Mouse (Mus musculus) liver, embryonic 13.5 days (tissue): ENCODE results near the gene Akap7. TPM values are rescaled to one million over a fixed set of nuclear protein-coding genes. Genes with fewer than 3 reads are reported as not detected.

Source experiments
- ATAC-seq: fragments of 200-750 bp; cut with Nextera tagmentation; 2 replicates; pipeline ENCODE4 v1.8.0; 2017; ENCODE audit warnings: low read depth, mild to moderate bottlenecking, moderate number of reproducible peaks, moderate library complexity
- DNase-seq: peaks from one replicate; pipeline ENCODE4 v3.0.0; 2022
- H3K27ac ChIP-seq: fragments of 300-500 bp; sonication (generic); 2 replicates; pipeline ENCODE4 v1.5.1; 2015; ENCODE audit warnings: moderate library complexity, mild to moderate bottlenecking, inconsistent platforms
- H3K27me3 ChIP-seq: fragments of 300-500 bp; sonication (generic); 2 replicates; pipeline ENCODE4 v1.6.1; 2015; ENCODE audit warnings: mild to moderate bottlenecking, inconsistent platforms
- H3K36me3 ChIP-seq: fragments of 300-500 bp; sonication (generic); 2 replicates; pipeline ENCODE4 v1.6.1; 2015; ENCODE audit warnings: mild to moderate bottlenecking, inconsistent platforms
- H3K4me1 ChIP-seq: fragments of 300-500 bp; sonication (generic); replicated peaks from 2 replicates; pipeline ENCODE4 v1.6.1; 2015; ENCODE audit warnings: inconsistent platforms
- H3K4me2 ChIP-seq: fragments of 300-500 bp; sonication (generic); 2 replicates; pipeline ENCODE4 v1.6.1; 2015; ENCODE audit warnings: inconsistent platforms, mild to moderate bottlenecking, moderate library complexity
- H3K4me3 ChIP-seq: fragments of 300-500 bp; sonication (generic); replicated peaks from 2 replicates; pipeline ENCODE4 v1.5.1; 2015; ENCODE audit warnings: mild to moderate bottlenecking, inconsistent platforms
- H3K9ac ChIP-seq: fragments of 300-500 bp; sonication (generic); 2 replicates; pipeline ENCODE4 v1.6.1; 2015; ENCODE audit warnings: mild to moderate bottlenecking, inconsistent platforms
- H3K9me3 ChIP-seq: fragments of 300-500 bp; sonication (generic); replicated peaks from 2 replicates; pipeline ENCODE4 v1.6.1; 2016; ENCODE audit warnings: inconsistent platforms
- WGBS: fragments of 180-500 bp; shearing (Covaris S2); methylation state at CpG from one replicate; pipeline ENCODE4 v1.1.7; 2015; ENCODE audit not compliant: insufficient replicate concordance; 5-methylcytosine and 5-hydroxymethylcytosine counted together
- polyA plus RNA-seq: library from polyadenylated mRNA; unstranded; fragments of >200 nt; fragmentation: Nextera tagmentation; extraction: Ambion mirVana; gene quantifications from 2 replicates; pipeline ENCODE4 v1.2.1, GENCODE M21; 2015

Akap7 gene
- polyA plus RNA-seq, 1 experiment from 2014 or later = 26.0 TPM

GRCm38 (mm10) chr10:25275492-25275891, 32.2 kb downstream of the Akap7 start:
- H3K27ac ChIP-seq = no peak overlapping the region
- H3K4me1 ChIP-seq = peaks cover 15% of the 10 kb centered on the region
- H3K4me3 ChIP-seq = no peak overlapping the region
- no peaks in the 10 kb centered on the region for H3K9me3 ChIP-seq
- WGBS = 81% methylated on average over 7 of the region's 7 CpGs
- H3K27me3 ChIP-seq = no peaks in the 10 kb centered on the region
- DNase-seq (no peak), ATAC-seq (no peak)
- H3K9ac ChIP-seq = no peak overlapping the region
- no peak overlapping the region for H3K4me2 ChIP-seq
- peaks cover 7% of the 10 kb centered on the region for H3K36me3 ChIP-seq

- Histone ChIP-seq H3K4me2 (no peak overlapping the region), H3K9me3 (no peaks in the 10 kb centered on the region), H3K4me1 (peaks cover 15% of the 10 kb centered on the region), H3K27ac (no peak overlapping the region), H3K9ac (no peak overlapping the region), H3K36me3 (peaks cover 14% of the 10 kb centered on the region), H3K4me3 (no peak overlapping the region), H3K27me3 (no peaks in the 10 kb centered on the region)
- DNase-seq (no peak), ATAC-seq (no peak)
- 88% methylated on average over 26 of the region's 26 CpGs for WGBS
Measured at GRCm38 (mm10) chr10:25274621-25275330, 32.9 kb downstream of the Akap7 start.

GRCm38 (mm10) chr10:25273731-25274130, 33.9 kb downstream of the Akap7 start:
- H3K27me3 ChIP-seq = no peaks in the 10 kb centered on the region
- H3K9me3 ChIP-seq = no peaks in the 10 kb centered on the region
- WGBS = 70% methylated on average over 1 of the region's 1 CpGs
- ATAC-seq (no peak), DNase-seq (no peak)
- H3K36me3 ChIP-seq = peaks cover 16% of the 10 kb centered on the region
- no peak overlapping the region for H3K9ac ChIP-seq
- H3K4me1 ChIP-seq = peaks cover 17% of the 10 kb centered on the region
- no peak overlapping the region for H3K4me2 ChIP-seq
- H3K4me3 ChIP-seq = no peak overlapping the region
- H3K27ac ChIP-seq = no peak overlapping the region

GRCm38 (mm10) chr10:25271756-25272155, 35.9 kb downstream of the Akap7 start:
- DNase-seq (no peak), ATAC-seq (no peak)
- Histone ChIP-seq H3K4me3 (no peak overlapping the region), H3K4me2 (no peak overlapping the region), H3K4me1 (peaks cover 14% of the 10 kb centered on the region), H3K9ac (no peak overlapping the region), H3K27me3 (no peaks in the 10 kb centered on the region), H3K9me3 (no peaks in the 10 kb centered on the region), H3K27ac (no peak overlapping the region), H3K36me3 (peaks cover 21% of the 10 kb centered on the region)
- 91% methylated on average over 2 of the region's 2 CpGs for WGBS

- 83% methylated on average over 8 of the region's 8 CpGs for WGBS
- Histone ChIP-seq H3K27ac (no peak overlapping the region), H3K4me1 (peaks cover 14% of the 10 kb centered on the region), H3K4me2 (no peak overlapping the region), H3K4me3 (no peak overlapping the region), H3K27me3 (no peaks in the 10 kb centered on the region), H3K9me3 (no peaks in the 10 kb centered on the region), H3K9ac (no peak overlapping the region), H3K36me3 (peaks cover 22% of the 10 kb centered on the region)
- DNase-seq = no peak
- no peak for ATAC-seq
Measured at GRCm38 (mm10) chr10:25271207-25271606, 36.5 kb downstream of the Akap7 start.

- Histone ChIP-seq H3K9ac (no peak overlapping the region), H3K27me3 (no peaks in the 10 kb centered on the region), H3K4me2 (no peak overlapping the region), H3K36me3 (peaks cover 39% of the 10 kb centered on the region), H3K4me1 (0 out of 2 replicates have a peak, but pooled peaks cover 4% of the 10 kb centered on the region), H3K27ac (no peak overlapping the region), H3K9me3 (no peaks in the 10 kb centered on the region), H3K4me3 (no peak overlapping the region)
- ATAC-seq = no peak
- DNase-seq = no peak
- 47% methylated on average over 18 of the region's 18 CpGs for WGBS
Measured at GRCm38 (mm10) chr10:25268476-25269351, 39.0 kb downstream of the Akap7 start.

- Histone ChIP-seq H3K4me3 (no peak overlapping the region), H3K4me1 (peaks cover 27% of the 10 kb centered on the region), H3K27me3 (no peaks in the 10 kb centered on the region), H3K36me3 (peaks cover 29% of the 10 kb centered on the region), H3K9me3 (no peaks in the 10 kb centered on the region), H3K27ac (no peak overlapping the region), H3K4me2 (no peak overlapping the region), H3K9ac (no peak overlapping the region)
- DNase-seq (no peak), ATAC-seq (no peak)
- WGBS = 73% methylated on average over 6 of the region's 6 CpGs
Measured at GRCm38 (mm10) chr10:25261176-25261575, 46.5 kb downstream of the Akap7 start.

- Histone ChIP-seq H3K27me3 (no peaks in the 10 kb centered on the region), H3K9me3 (no peaks in the 10 kb centered on the region), H3K4me2 (no peak overlapping the region), H3K9ac (no peak overlapping the region), H3K4me1 (peaks cover 28% of the 10 kb centered on the region), H3K36me3 (peaks cover 29% of the 10 kb centered on the region), H3K27ac (no peak overlapping the region), H3K4me3 (no peak overlapping the region)
- 92% methylated on average over 10 of the region's 10 CpGs for WGBS
- no peak for ATAC-seq
- no peak for DNase-seq
Measured at GRCm38 (mm10) chr10:25260724-25261123, 46.9 kb downstream of the Akap7 start.

GRCm38 (mm10) chr10:25258171-25258570, 49.5 kb downstream of the Akap7 start:
- Histone ChIP-seq H3K27ac (no peak overlapping the region), H3K4me1 (peaks cover 53% of the 10 kb centered on the region), H3K4me2 (no peak overlapping the region), H3K9me3 (no peaks in the 10 kb centered on the region), H3K36me3 (peaks cover 14% of the 10 kb centered on the region), H3K4me3 (no peak overlapping the region), H3K9ac (no peak overlapping the region), H3K27me3 (no peaks in the 10 kb centered on the region)
- ATAC-seq = no peak
- DNase-seq = peak; percentile 30
- WGBS = 59% methylated on average over 6 of the region's 6 CpGs

GRCm38 (mm10) chr10:25257466-25257865, 50.2 kb downstream of the Akap7 start:
- no peak overlapping the region for H3K4me2 ChIP-seq
- H3K27me3 ChIP-seq = no peaks in the 10 kb centered on the region
- peaks cover 16% of the 10 kb centered on the region for H3K36me3 ChIP-seq
- no peak overlapping the region for H3K9ac ChIP-seq
- no peak overlapping the region for H3K4me3 ChIP-seq
- ATAC-seq (no peak), DNase-seq (no peak)
- no peak overlapping the region for H3K27ac ChIP-seq
- peaks cover 60% of the 10 kb centered on the region for H3K4me1 ChIP-seq
- 66% methylated on average over 5 of the region's 5 CpGs for WGBS
- H3K9me3 ChIP-seq = no peaks in the 10 kb centered on the region

GRCm38 (mm10) chr10:25253474-25253873, 54.2 kb downstream of the Akap7 start:
- Histone ChIP-seq H3K27ac (peak overlapping the region; percentile 90), H3K9ac (peak overlapping the region; percentile 49; the same call in 1 of the 2 replicates), H3K9me3 (no peaks in the 10 kb centered on the region), H3K4me3 (peak overlapping the region; percentile 27), H3K36me3 (peaks cover 18% of the 10 kb centered on the region), H3K4me1 (peaks cover 64% of the 10 kb centered on the region), H3K4me2 (peak overlapping the region; percentile 54), H3K27me3 (no peaks in the 10 kb centered on the region)
- DNase-seq (peak; percentile 74), ATAC-seq (peak; percentile 99)
- 26% methylated on average over 2 of the region's 2 CpGs for WGBS
